Mouse (Mus musculus): Measurements from ENCODE around the gene Ugt3a1. TPM values are rescaled to one million over a fixed set of nuclear protein-coding genes. Genes with fewer than 3 reads are reported as not detected.

Gene Ugt3a1
- polyA plus RNA-seq (2012; rRNA removed) = not detected in 2 replicates

GRCm38 (mm10) chr15:9276838-9277295, at the start of gene Ugt3a1:
Gene Ugt3a1, plus strand, starts transcription at chr15:9276888.

GRCm38 (mm10) chr15:9335341-9335740, 58.7 kb downstream of the Ugt3a1 start, which contains the start of gene Ugt3a2:
Gene Ugt3a2, plus strand, starts transcription at chr15:9335550.

Other genes with a start within 250 kb of the Ugt3a1 start
- gene Nadk2, start 205.6 kb upstream of the Ugt3a1 start, polyA plus RNA-seq (2012; rRNA removed) = 9.2 and 9.3 TPM in 2 replicates
- 3.9 and 8.3 TPM in 2 replicates for gene Lmbrd2, start 136.3 kb upstream of the Ugt3a1 start, polyA plus RNA-seq (2012; rRNA removed)
- 1.0 and 1.3 TPM in 2 replicates for gene Skp2, start 121.5 kb upstream of the Ugt3a1 start, polyA plus RNA-seq (2012; rRNA removed)
- not detected in 2 replicates for gene Ugt3a2, start 58.7 kb downstream of the Ugt3a1 start, polyA plus RNA-seq (2012; rRNA removed)
- 0.95 and 1.5 TPM in 2 replicates for gene Capsl, start 159.1 kb downstream of the Ugt3a1 start, polyA plus RNA-seq (2012; rRNA removed)